Mouse (Mus musculus) v-Abl transformed pro-B cells (cell line): ENCODE results near the gene 2210407C18Rik.

ENCODE experiments used
- in situ Hi-C, 2 experiments: fragments of 400-800 bp; cut with MboI; formaldehyde crosslinking; loops; one replicate each; pipeline ENCODE4 v1.15.1; 2025; ENCODE audit not compliant: unreplicated experiment in 2 of 2

The 2210407C18Rik gene

DNA sequence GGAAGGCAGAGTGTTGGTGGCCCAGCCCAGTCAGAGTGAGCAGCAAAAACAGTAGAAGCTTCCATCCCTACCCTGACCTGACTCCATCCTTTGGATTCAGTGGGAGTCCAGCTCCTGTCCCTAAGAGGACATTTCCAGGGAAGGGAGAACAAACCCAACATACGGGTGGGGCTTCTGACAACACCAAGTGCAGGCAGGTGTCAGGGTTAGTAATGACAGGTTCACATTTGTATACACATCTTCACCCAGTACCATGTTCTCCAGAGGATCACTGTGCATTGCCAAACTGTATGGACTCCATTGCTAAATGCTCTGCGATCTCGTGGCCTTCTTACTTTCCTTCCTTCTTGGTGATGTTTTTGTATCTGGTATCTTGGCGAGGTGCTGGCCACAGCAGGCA, at the start of gene 2210407C18Rik:
Gene 2210407C18Rik, minus strand, starts transcription at position 101 of the 400 bp plus-strand sequence.
- in situ Hi-C loops, result no loop called here

DNA sequence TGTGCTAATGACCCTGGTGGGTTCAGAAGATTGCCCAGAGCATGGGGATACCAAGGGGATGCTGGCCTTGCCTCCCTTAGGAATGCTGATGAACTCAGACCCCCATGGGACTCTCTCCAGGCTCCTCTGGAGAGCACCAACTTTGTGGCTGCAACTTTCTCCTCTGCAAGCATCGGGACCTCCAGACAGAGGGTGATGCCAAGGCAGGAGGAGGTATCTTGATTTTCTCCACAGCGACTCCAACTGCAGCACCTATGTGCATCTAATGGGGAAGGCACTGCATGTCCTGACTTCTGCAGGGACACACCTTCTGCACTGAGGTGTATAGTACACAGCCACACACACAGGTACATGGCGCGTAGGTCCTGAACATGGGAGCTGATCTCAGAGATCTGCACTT, 42.7 kb upstream of the 2210407C18Rik start, which contains the start of gene Olfr322:
Gene Olfr322, plus strand, starts transcription at position 187 of the 400 bp plus-strand sequence.
- in situ Hi-C loops, result no loop called here

DNA sequence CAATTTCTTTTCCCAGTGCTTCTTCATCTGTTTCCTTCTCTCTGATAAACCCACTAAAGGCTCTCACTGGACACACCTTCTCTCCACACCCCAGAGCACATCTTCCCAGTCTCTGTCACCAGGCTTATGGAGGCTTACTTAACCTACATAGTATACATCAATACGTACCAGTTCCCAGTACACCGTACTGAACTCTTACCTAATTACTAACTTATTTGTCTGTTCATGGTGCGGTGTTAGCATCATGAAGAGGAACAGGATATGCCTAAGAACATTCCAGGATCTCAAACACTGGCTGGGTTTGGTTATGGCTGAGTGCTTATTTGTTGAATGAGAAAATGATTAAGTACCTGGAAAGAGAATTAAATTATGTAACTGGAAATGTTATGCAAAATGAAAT, 39.3 kb upstream of the 2210407C18Rik start:
- in situ Hi-C loops, result no loop called here

DNA sequence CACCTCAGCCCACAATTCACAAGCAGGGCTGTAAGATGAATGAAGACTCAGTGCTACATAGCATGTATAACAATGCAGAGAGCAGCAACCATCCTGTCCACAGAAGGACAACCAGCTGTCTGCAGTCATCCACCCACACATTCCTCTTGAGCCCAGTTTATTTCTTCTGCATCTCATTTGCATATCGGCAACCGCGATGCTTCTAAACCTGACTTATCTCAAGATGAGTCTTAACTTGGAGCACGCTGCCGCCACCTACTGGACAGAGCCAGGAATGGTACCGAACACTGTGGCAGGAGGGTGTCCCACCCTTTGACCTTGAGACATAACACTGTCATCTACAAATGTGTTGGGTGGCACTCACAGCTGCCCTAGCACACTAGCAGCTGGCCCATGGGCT, 27.5 kb upstream of the 2210407C18Rik start:
- in situ Hi-C loops, result loop anchor here (5.0 to 25.0 kb wide), 4 partner anchors 341 to 859 kb away; partner anchors contain the start of gene Sap30l (in 1 of the 2)

DNA sequence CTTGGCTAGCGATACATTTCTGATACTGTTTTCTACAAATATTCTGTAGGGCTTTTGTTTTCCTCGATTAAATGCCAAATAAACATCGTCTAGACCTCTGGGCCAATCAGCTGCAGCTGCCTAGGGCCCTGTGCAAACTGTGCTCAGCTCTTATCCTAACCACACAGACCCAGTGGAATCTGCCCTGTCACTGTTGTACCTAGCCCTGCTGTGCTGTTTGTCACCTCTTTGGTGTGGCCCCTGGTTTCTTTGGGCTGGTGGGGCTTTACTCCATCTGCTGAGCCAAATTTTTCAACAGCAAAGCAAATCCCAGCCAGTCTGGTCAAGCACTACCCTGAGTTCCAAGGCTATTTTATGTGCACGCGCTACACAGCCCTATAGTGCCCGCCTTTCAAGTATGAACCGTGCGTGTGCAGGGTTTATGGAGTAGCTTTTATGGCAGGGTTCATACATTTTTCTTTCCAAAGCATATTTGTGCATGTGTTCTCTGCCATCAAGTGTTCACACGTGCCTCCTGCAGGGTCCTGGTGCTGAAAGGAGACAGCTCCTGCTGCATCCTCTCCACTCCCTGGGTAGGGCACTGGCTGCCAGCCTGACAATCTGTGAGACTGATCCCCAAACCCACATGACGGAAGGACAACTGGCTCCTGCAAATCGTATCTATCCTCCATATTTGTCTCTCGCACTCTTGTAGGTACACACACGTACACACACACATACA, 25.9 kb upstream of the 2210407C18Rik start:
- in situ Hi-C loops, result loop anchor here (5.0 to 25.0 kb wide), 4 partner anchors 339 to 857 kb away; partner anchors contain the start of gene Sap30l (in 1 of the 2)

DNA sequence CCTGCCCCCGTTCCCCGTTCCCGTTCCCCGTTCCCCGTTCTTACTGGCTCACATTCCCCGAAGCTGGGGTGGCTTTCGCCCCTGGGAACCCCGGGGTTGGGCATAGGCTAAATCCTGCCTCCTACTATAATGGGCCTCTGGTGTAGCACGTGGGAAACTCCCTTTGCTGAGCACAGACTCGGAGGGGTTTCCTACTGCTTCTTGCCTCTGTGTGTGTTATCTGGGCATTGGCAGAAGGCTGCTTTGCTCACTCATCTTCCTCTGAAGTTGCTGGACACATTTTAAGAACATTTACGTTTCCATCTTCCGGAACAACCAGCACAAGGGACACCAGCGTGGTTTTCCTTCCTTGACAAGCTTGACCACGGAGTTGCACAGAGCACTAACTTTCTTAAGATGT, 25.2 kb upstream of the 2210407C18Rik start:
- in situ Hi-C loops, result loop anchor here (5.0 to 25.0 kb wide), 4 partner anchors 339 to 856 kb away; partner anchors contain the start of gene Sap30l (in 1 of the 2)

DNA sequence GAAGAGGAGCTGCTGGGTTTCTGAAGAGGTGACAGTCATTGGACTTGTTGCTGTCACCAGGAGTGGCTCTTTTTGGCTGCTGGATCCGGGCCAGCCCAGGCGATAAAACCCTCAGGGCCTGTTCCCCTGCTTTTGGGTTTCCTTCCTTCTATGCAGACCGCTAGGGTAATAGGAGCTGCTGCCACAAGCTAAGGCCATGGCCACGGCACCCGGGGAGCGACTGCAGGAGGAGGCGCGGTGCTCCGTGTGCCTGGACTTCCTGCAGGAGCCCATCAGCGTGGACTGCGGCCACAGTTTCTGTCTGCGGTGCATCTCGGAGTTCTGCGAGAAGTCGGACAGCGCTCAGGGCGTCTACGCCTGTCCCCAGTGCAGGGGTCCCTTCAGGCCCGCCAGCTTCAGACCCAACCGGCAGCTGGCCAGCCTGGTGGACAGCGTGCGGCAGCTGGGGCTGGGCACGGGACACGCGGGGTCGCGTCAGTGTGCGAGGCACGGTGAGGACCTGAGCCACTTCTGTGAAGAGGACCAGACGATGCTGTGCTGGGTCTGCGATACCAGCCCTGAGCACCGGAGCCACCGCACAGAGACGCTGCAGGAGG, 24.5 kb upstream of the 2210407C18Rik start, which contains the start of gene Trim58:
Gene Trim58, plus strand, starts transcription at position 194 of the 596 bp plus-strand sequence.
- in situ Hi-C loops, result loop anchor here (5.0 to 25.0 kb wide), 4 partner anchors 338 to 856 kb away; partner anchors contain the start of gene Sap30l (in 1 of the 2)

DNA sequence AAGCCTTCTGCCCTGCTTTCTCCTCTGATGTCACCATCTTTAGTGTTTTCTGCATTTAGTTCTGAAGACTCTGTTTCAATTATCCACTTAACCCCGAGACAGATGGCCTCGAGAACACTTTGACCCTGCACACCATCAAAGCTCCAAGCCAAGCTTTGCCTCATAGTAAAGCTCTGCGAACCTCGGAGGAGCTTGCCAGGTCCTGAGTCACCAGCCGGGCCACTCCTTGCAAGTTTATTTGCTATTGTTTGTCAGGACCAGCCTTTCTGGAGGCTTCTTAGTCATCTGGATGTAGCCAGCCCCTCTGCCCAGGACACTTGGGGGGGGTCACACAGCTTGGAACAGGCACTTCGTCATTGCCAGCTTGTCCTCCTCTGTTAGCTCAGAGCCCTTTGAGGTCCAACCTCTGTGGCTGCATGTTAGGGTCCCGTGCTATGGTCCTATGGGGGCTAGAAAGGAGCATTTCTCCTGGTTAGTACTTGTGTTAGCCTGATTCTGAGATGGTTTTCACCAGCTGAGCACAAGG, 22.4 kb upstream of the 2210407C18Rik start:
- in situ Hi-C loops, result loop anchor here (5.0 to 25.0 kb wide), 6 partner anchors 343 to 826 kb away; partner anchors contain the start of genes Mrpl22 (in 1 of the 2) and Sap30l (in 1 of the 2)

DNA sequence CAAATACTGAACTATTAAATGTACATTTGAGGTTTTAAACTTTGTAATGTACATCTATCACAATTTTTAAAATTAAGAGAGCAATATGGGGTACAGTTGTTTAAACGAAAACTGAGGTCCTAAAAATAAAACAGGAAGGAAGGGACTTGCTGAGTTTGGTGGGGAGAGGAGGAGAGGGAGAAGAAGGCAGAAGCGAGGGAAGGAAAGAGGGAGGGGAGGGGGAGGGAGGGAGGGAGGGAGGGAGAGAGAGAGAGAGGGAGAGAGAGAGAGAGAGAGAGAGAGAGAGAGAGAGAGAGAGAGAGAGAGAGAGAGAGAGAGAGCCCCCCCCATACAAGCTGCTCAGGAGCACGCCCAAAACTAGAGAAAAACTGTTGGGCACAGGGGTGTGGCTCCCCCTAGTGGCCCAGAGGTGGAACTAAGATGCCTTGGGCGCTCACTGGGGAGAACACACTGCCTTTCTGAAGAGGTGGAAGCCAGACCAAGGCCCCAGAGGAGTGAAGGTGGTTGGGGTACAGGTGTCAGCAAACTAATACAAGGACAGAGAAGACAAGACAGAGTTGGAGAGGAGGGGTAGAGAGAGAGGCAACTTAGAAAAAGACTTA, 20.6 kb upstream of the 2210407C18Rik start:
- in situ Hi-C loops, result loop anchor here (5.0 to 25.0 kb wide), 6 partner anchors 342 to 824 kb away; partner anchors contain the start of genes Mrpl22 (in 1 of the 2) and Sap30l (in 1 of the 2)

DNA sequence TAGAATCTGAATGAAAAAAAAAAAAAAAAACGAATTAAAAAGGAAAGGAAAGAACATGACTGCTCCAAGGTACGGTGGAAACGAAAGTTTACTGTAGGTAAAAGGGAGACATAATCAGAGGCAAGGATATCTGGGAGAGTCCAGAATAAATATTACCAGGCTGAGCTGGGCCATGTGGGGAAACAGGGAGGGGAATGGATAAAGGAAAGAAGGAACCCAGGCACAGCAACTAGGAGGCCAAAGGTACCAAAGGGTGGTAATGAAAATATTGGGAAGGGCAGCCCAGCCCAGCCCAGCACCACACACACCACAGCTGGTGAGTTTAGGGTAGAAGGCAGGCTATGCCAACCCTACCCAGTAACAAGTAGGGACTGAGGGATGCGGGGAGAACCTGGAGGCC, 19.0 kb upstream of the 2210407C18Rik start:
- in situ Hi-C loops, result loop anchor here (5.0 to 25.0 kb wide), 8 partner anchors 340 to 823 kb away; partner anchors contain the start of genes Mrpl22 (in 1 of the 2) and Sap30l (in 1 of the 2)

DNA sequence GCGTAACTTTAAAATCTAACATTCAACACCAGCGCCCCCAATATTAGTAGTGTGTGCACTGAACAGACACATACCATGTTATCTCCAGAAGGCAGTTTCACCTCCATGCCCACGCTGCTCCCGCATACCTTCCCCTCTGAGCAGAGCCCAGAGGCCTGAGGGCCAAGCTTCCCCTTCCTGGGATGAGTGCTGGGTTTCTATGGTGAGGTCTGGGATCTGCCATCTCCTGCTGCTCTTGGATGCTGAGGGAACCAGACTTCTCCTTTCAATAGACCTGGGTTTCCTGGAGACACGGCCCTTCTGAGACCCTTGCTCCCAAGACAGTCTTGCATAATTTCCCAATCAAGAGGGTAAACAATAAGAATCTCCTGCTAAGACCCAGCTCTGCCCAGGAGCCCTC, 14.5 kb upstream of the 2210407C18Rik start, which contains the start of gene Olfr323:
Gene Olfr323, minus strand, starts transcription at position 101 of the 400 bp plus-strand sequence.
- in situ Hi-C loops, result loop anchor here (5.0 to 25.0 kb wide), 7 partner anchors 336 to 818 kb away; partner anchors contain the start of genes Mrpl22 (in 1 of the 2) and Sap30l (in 1 of the 2)

DNA sequence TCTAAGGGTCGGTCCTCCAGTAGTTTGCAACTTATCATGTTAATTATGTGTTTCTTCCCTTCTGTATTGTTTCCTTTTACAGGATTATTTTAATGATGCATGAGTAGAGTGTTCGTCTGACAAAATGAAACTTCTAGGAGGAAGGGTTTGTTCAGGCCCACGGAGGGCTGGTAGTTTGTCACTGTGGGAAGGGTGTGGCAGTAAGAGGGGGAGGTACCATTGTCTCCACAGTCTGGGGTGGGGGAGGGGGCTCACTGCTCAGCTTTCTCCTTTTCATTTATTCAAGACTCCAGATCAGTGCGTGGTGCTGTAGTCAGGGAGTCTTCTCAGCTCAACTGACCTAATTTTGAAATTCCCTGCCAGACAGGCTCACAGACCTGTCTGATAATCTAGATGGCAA, 10.3 kb upstream of the 2210407C18Rik start:
- in situ Hi-C loops, result loop anchor here in 1 of 2 experiments (25.0 kb wide), 2 partner anchors 564 to 814 kb away; partner anchors contain the start of gene Sap30l

DNA sequence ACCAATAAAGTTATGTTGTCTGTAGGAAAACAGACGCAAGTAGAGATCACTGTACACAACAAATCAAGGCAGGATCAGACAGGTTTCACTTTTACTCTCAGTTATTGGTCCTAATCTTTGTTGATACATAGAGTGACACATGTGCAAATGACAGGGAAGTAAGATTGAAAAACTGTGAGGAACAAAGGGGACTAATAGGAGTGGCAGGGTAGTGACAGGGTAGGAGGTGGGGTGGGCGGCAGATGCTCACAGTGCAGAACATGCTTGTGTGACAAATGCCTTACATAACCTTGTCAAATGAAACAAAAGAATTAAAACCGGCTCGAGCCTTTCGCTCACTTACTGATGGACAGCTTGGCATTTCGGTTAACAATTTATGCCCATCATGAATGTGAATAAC, 2.9 kb upstream of the 2210407C18Rik start:
- in situ Hi-C loops, result no loop called here

DNA sequence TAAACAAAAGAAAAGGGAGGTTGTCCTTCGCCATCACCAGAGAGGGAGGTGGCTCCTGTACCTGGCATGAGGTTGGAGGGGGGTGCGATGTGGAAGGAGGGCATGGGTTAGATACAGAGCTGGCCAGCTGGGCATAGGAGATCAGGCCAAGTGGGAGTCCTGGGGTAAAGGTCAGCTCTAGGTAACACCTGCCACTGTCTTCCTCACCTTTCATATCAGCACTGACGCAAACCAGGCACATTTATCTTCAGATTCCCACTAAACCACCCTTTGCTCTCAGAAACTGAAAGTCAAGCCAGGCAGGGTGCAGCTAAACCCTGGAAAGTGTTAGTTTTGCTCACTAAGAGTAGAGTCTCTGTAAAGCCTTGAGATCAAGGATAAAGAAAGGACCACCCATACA, 2.5 kb upstream of the 2210407C18Rik start:
- in situ Hi-C loops, result no loop called here

DNA sequence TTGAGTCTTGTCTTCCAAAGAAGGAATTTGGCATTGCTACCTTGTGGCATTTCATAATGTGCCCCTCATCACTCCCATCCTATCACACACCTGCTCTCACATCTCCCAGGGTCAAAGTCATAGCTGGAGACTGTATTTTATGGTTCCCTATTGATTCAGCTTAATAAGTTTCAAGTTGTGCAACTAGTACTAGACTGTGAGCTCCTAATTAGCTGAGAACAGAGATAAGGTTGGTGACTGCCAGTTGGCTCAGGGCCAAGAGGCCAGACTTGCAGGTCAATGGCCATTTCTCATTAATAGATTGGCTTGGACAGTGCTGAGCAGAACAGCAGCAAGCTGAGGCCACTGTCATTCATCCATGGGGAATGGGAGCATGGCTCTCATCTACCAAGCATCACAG, 1.3 kb downstream of the 2210407C18Rik start:
- in situ Hi-C loops, result no loop called here

DNA sequence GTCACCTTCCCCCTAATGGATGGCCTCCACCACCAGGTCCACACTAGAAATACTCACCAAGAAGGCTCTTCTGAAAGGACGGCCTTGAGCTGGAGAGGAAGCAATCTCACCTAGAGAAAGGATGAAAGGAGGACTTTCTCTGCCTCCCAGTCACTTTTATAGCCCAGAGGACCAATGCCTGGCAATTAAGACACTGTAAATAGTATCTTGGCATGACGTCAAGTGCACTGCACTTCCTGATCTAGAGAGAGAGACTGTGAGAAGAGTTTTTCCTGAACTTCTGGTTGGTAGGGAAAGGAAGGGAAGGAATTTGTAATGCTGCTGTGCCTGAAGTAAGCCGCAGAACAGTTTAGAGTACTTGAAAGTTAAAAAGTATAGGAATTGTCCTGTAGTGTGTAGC, 2.5 kb downstream of the 2210407C18Rik start:
- in situ Hi-C loops, result no loop called here

DNA sequence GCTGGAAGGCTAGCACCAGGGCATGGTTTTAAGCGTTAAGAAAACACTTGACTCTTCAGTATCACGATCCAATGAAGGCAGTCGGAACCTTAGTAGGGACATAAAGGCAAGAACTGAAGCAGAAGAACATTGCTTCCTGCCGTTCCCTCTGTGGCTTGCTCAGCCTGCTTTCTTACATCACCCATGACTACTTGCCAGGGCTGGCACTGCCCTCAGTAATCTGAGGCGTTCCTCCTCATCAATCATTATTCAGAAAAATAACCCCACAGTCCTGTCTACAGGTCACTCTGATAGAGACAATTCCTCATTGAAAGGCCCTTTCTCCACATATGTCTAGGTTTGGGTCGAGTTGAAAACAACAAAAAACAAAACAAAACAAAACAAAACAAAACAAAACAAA, 8.8 kb downstream of the 2210407C18Rik start:
- in situ Hi-C loops, result no loop called here

DNA sequence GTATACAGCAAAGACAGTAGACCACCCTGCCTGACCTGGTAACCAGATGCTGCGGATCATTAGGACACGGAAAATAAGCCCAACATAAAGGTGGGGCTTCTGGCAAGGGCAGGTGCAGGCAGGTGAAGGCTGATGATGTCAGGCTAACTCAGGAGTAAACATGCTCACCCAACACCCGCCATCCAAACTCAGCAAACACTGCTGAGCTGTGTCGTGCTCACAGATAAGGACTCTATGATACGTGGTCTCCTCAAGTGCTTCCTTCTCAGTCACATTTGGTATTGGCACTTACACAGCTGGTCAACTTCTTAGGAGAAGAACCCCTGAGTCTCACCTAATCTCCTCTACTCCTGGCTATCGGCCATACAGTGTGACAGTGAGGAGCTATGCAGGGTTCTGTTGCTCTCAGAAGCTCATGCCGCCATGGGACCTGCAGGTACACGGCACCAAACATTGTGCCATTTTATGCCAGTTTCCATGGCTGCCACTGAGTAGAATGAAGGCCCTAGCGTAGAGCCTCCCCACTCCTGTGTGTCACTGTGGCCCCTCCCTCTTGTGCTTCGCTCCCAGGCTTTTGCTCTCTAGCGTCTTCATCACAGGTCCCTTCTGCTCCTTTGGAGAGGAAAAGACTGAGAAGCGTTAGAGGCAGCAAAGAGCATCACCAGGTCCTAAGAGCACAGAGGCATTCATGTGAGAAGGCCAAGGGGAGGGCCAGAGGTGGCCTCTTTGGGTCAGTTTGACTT, 9.5 kb downstream of the 2210407C18Rik start:
- in situ Hi-C loops, result no loop called here

DNA sequence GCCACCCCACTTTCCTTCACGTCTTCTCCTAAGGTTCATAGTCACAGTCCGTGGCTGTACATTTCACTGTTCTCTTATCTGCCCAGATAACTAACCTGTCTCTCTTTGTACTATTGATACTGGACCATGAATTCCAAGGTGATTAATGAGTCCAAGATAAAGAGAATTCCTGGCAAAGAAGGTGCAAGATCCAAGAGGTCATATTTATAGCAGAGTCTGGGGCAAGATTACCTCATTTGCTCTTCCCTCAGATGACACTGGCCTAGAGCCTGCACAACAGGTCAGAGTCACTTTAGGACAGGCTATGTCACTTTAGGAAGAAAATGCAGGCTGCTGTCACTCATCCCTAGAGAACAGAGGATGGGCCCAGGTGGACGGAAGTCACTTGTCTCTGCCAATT, 10.6 kb downstream of the 2210407C18Rik start:
- in situ Hi-C loops, result no loop called here

DNA sequence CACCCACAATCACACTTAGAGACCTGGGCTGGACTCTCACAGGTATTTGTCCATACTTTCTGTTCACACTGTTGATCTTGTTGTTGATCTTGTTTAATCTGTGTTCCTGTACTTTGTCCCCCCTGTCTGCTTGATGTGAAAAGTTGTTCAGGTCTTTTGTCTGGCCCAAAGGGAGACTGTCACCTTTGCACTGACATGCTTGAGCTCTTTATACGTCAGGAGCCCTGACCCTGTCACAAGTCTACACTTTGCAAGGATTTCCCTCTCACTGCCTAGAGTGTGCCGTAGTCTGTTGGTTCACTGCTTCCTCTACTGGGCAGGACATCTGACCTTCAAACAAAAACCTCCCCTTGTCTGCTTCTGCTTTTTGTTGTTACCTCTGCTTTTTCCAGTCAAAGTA, 11.2 kb downstream of the 2210407C18Rik start:
- in situ Hi-C loops, result no loop called here
